Comparison of ENCODE assay signal across 21 mouse cellular contexts in genomic region chr6:71324816-71325215, GRCm38 (mm10). TPM values are rescaled to one million over a fixed set of nuclear protein-coding genes. Genes with fewer than 3 reads are reported as not detected.
"Had no signal": no experiment of that assay in that cellular context is flagged by ENCODE, and none has a peak within 500 bp of the region (broad histone marks: within the 10 kb centered on the region; RNA-seq: fewer than 3 reads in every experiment).

No protein-coding gene starts in this region.

- H3K4me2 ChIP-seq: kidney, embryonic 15.5 days; liver, embryonic 13.5 days; midbrain, embryonic 11.5 days; stomach, embryonic 15.5 days had no signal

- H3K9ac ChIP-seq: kidney, embryonic 15.5 days; liver, embryonic 13.5 days; stomach, embryonic 15.5 days had no signal

- H3K9me3 ChIP-seq: kidney, embryonic 15.5 days; liver, embryonic 13.5 days; stomach, embryonic 15.5 days had no signal

- ATAC-seq: intestine, postnatal 0 days had no signal

- DNase-seq: kidney, adult 2 months; kidney, postnatal 10 days; kidney, postnatal 36 days; layer of hippocampus, postnatal 36 days; liver, embryonic 13.5 days; lung, adult 2 months; lung, postnatal 14 days; lung, postnatal 4 days; midbrain, embryonic 14.5 days had no signal

- H3K36me3 ChIP-seq: kidney, embryonic 15.5 days; liver, embryonic 13.5 days; stomach, embryonic 15.5 days had no signal

- H3K27me3 ChIP-seq: kidney, embryonic 15.5 days; liver, embryonic 13.5 days; stomach, embryonic 15.5 days had no signal

- H3K4me3 ChIP-seq: kidney, embryonic 15.5 days; left cerebral cortex, adult 2 months; liver, embryonic 13.5 days; stomach, embryonic 15.5 days had no signal

- H3K27ac ChIP-seq: kidney, embryonic 15.5 days; left cerebral cortex, adult 2 months; liver, embryonic 13.5 days; stomach, embryonic 15.5 days had no signal

- H3K4me1 ChIP-seq: kidney, embryonic 15.5 days; liver, embryonic 13.5 days; stomach, embryonic 15.5 days had no signal

RNA-seq across cellular contexts. Expression of gene Cd8b1, which starts 2.2 kb away (rescaled TPM):
- polyA plus RNA-seq: intestine, embryonic 14.5 days; limb, embryonic 14.5 days; liver, embryonic 13.5 days; midbrain, embryonic 11.5 days; midbrain, embryonic 14.5 days; midbrain, postnatal 0 days; neural tube, embryonic 11.5 days; neural tube, embryonic 14.5 days had no signal

RNA-seq across cellular contexts. Expression of gene Cd8a, which starts 48.4 kb away (rescaled TPM):
- polyA plus RNA-seq: intestine, embryonic 14.5 days; limb, embryonic 11.5 days; liver, embryonic 13.5 days; liver, embryonic 16.5 days; midbrain, embryonic 11.5 days; midbrain, embryonic 14.5 days; midbrain, postnatal 0 days; neural tube, embryonic 11.5 days; neural tube, embryonic 14.5 days had no signal
